Mouse (Mus musculus): ENCODE results near the gene Olfr818. TPM values are rescaled to one million over a fixed set of nuclear protein-coding genes. Genes with fewer than 3 reads are reported as not detected.
"Not testable (repeated sequence)": the region's sequence is repeated elsewhere in the genome, so short reads cannot be mapped to it uniquely, and the experiment has no call there.

Gene Olfr818
- not detected in 2 replicates for polyA plus RNA-seq (2014; fragmentation: Nextera tagmentation; extraction: Ambion mirVana)

DNA sequence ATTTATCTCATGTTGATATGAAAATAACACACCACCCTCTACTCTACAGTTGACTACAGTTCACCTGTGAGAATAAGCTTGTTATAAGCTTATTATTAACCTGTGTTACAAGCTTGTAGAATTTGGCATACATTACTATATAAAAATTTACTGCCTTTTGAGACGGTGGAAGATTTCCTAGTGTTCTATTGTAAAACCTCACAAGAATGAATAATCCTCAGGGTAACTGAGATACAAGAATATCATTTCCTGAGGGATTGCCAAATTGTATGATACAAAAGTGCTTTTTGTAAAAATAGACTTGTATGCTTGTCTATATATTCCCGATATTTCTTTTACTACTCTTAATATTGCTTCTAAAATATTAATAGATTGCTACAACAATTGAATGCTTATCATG lies at the start of gene Olfr818:
Gene Olfr818 (minus strand): TSS at position 101 of the 400 bp plus-strand sequence.
- Histone ChIP-seq H3K27ac (replicated peaks; ENCODE audit: low read depth, low read length) (no peak within 1 kb of the TSS), H3K36me3 (ENCODE audit: control insufficient read depth, insufficient read depth, low read length) (no peaks in the 10 kb centered on the region), H3K4me3 (ENCODE audit: low read depth, low read length) (no peak within 1 kb of the TSS), H3K27me3 (ENCODE audit: control insufficient read depth, insufficient read depth, low read length) (no peaks in the 10 kb centered on the region), H3K9ac (ENCODE audit: low read length) (no peak within 1 kb of the TSS), H3K4me1 (ENCODE audit: control insufficient read depth, insufficient read depth, low read length) (no peaks in the 10 kb centered on the region), H3K4me2 (ENCODE audit: low read depth, severe bottlenecking) (no peak within 1 kb of the TSS), H3K9me3 (ENCODE audit: control insufficient read depth, low read length) (no peaks in the 10 kb centered on the region)
- DNase-seq (ENCODE audit: low spot score): no peak
- ATAC-seq (ENCODE audit: insufficient number of reproducible peaks, low FRiP score, low TSS enrichment, low read depth): no peak
- 95% methylated on average over 2 of the region's 2 CpGs for WGBS

DNA sequence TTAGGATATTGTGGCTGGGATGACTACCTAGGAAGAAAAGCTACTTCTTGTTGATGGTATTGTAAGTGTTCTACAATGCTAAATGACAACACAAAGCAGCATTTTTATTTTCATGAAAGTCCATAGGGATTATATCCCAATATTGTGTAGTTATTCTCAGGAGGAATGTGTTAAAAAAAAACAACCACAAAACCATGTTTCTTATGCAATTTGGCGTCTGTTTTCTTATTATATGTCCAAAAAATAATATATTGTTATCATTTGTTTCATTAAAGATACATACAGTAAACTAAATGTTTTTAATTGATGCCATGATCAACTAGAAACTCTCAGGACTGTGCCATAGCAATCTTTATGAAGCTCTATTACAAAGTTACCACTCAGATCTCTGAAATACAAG lies 36.1 kb upstream of the Olfr818 start, which contains the start of gene Gm10310:
Gene Gm10310 (minus strand): TSS at position 101 of the 400 bp plus-strand sequence.
- WGBS: no CpG with 5 or more reads among the region's 1 CpGs
- H3K9ac ChIP-seq (ENCODE audit: low read length); DNase-seq (ENCODE audit: low spot score); H3K27ac ChIP-seq (replicated peaks; ENCODE audit: low read depth, low read length); H3K4me1 ChIP-seq (ENCODE audit: control insufficient read depth, insufficient read depth, low read length); H3K9me3 ChIP-seq (ENCODE audit: control insufficient read depth, low read length); H3K4me3 ChIP-seq (ENCODE audit: low read depth, low read length); H3K36me3 ChIP-seq (ENCODE audit: control insufficient read depth, insufficient read depth, low read length); H3K27me3 ChIP-seq (ENCODE audit: control insufficient read depth, insufficient read depth, low read length); ATAC-seq (ENCODE audit: insufficient number of reproducible peaks, low FRiP score, low TSS enrichment, low read depth); H3K4me2 ChIP-seq (ENCODE audit: low read depth, severe bottlenecking): not testable (repeated sequence)

DNA sequence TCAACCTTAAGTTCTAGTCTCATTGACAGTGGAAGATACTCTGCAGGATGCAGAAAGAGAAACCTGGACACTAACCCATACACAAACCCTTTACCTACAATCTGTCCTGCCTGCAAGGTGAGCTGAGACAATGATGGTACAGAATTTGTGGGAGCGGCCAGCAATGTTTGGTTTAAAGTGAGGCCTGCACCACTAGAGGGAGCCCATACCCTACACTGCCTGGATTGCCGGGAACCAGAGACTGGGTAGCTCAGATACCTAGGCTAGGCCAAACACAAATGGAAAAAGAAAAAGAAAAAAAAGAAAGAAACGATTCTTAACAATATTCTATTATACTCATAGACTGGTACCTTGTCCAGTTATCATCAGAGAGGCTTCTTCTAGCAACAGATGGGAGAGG lies 33.0 kb upstream of the Olfr818 start:
- H3K27me3 ChIP-seq (ENCODE audit: control insufficient read depth, insufficient read depth, low read length); H3K4me2 ChIP-seq (ENCODE audit: low read depth, severe bottlenecking); H3K36me3 ChIP-seq (ENCODE audit: control insufficient read depth, insufficient read depth, low read length); DNase-seq (ENCODE audit: low spot score); H3K9ac ChIP-seq (ENCODE audit: low read length); ATAC-seq (ENCODE audit: insufficient number of reproducible peaks, low FRiP score, low TSS enrichment, low read depth); H3K27ac ChIP-seq (replicated peaks; ENCODE audit: low read depth, low read length); H3K4me3 ChIP-seq (ENCODE audit: low read depth, low read length); H3K4me1 ChIP-seq (ENCODE audit: control insufficient read depth, insufficient read depth, low read length); H3K9me3 ChIP-seq (ENCODE audit: control insufficient read depth, low read length): not testable (repeated sequence)
- no CpG with 5 or more reads among the region's 3 CpGs for WGBS

DNA sequence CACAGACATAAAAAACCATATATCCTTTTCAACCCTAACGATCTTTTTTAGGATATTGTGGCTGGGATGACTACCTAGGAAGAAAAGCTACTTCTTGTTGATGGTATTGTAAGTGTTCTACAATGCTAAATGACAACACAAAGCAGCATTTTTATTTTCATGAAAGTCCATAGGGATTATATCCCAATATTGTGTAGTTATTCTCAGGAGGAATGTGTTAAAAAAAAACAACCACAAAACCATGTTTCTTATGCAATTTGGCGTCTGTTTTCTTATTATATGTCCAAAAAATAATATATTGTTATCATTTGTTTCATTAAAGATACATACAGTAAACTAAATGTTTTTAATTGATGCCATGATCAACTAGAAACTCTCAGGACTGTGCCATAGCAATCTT lies 27.1 kb upstream of the Olfr818 start, which contains the start of gene Olfr247:
Gene Olfr247 (minus strand): TSS at position 101 of the 400 bp plus-strand sequence.
- not testable (repeated sequence) for H3K27me3 ChIP-seq (ENCODE audit: control insufficient read depth, insufficient read depth, low read length); ATAC-seq (ENCODE audit: insufficient number of reproducible peaks, low FRiP score, low TSS enrichment, low read depth); H3K9me3 ChIP-seq (ENCODE audit: control insufficient read depth, low read length); H3K4me3 ChIP-seq (ENCODE audit: low read depth, low read length); DNase-seq (ENCODE audit: low spot score); H3K27ac ChIP-seq (replicated peaks; ENCODE audit: low read depth, low read length); H3K4me2 ChIP-seq (ENCODE audit: low read depth, severe bottlenecking); H3K4me1 ChIP-seq (ENCODE audit: control insufficient read depth, insufficient read depth, low read length); H3K36me3 ChIP-seq (ENCODE audit: control insufficient read depth, insufficient read depth, low read length); H3K9ac ChIP-seq (ENCODE audit: low read length)
- no CpG with 5 or more reads among the region's 2 CpGs for WGBS

DNA sequence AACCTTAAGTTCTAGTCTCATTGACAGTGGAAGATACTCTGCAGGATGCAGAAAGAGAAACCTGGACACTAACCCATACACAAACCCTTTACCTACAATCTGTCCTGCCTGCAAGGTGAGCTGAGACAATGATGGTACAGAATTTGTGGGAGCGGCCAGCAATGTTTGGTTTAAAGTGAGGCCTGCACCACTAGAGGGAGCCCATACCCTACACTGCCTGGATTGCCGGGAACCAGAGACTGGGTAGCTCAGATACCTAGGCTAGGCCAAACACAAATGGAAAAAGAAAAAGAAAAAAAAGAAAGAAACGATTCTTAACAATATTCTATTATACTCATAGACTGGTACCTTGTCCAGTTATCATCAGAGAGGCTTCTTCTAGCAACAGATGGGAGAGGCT lies 24.1 kb upstream of the Olfr818 start:
- not testable (repeated sequence) for H3K4me2 ChIP-seq (ENCODE audit: low read depth, severe bottlenecking); H3K27me3 ChIP-seq (ENCODE audit: control insufficient read depth, insufficient read depth, low read length); H3K4me3 ChIP-seq (ENCODE audit: low read depth, low read length); H3K9ac ChIP-seq (ENCODE audit: low read length); H3K27ac ChIP-seq (replicated peaks; ENCODE audit: low read depth, low read length); H3K36me3 ChIP-seq (ENCODE audit: control insufficient read depth, insufficient read depth, low read length); ATAC-seq (ENCODE audit: insufficient number of reproducible peaks, low FRiP score, low TSS enrichment, low read depth); DNase-seq (ENCODE audit: low spot score); H3K9me3 ChIP-seq (ENCODE audit: control insufficient read depth, low read length); H3K4me1 ChIP-seq (ENCODE audit: control insufficient read depth, insufficient read depth, low read length)
- no CpG with 5 or more reads among the region's 3 CpGs for WGBS

DNA sequence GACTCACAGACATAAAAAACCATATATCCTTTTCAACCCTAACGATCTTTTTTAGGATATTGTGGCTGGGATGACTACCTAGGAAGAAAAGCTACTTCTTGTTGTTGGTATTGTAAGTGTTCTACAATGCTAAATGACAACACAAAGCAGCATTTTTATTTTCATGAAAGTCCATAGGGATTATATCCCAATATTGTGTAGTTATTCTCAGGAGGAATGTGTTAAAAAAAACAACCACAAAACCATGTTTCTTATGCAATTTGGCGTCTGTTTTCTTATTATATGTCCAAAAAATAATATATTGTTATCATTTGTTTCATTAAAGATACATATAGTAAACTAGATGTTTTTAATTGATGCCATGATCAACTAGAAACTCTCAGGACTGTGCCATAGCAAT lies 18.3 kb upstream of the Olfr818 start, which contains the start of gene Olfr819:
Gene Olfr819 (minus strand): TSS at position 101 of the 400 bp plus-strand sequence.
- not testable (repeated sequence) for H3K9me3 ChIP-seq (ENCODE audit: control insufficient read depth, low read length); H3K27ac ChIP-seq (replicated peaks; ENCODE audit: low read depth, low read length); H3K4me3 ChIP-seq (ENCODE audit: low read depth, low read length); ATAC-seq (ENCODE audit: insufficient number of reproducible peaks, low FRiP score, low TSS enrichment, low read depth); H3K36me3 ChIP-seq (ENCODE audit: control insufficient read depth, insufficient read depth, low read length); H3K9ac ChIP-seq (ENCODE audit: low read length); H3K27me3 ChIP-seq (ENCODE audit: control insufficient read depth, insufficient read depth, low read length); H3K4me1 ChIP-seq (ENCODE audit: control insufficient read depth, insufficient read depth, low read length); H3K4me2 ChIP-seq (ENCODE audit: low read depth, severe bottlenecking); DNase-seq (ENCODE audit: low spot score)
- 75% methylated on average over 2 of the region's 2 CpGs for WGBS

DNA sequence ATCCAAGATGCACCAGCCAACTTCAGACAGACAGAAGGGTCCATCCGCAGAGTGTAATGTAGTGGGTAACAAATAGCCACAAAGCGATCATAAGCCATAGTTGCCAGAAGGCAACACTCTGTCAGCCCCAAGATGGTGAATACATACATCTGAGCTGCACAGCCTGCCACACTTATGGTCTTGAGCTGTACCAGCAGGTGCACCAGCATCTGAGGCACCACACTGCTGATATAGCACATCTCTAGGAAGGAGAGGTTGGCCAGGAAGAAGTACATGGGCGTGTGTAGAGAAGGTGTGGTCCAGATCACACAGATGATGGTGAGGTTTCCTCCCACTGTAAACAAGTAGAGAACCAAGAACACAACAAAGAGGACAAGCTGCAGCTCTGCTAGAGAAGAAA lies 17.3 kb upstream of the Olfr818 start:
- not testable (repeated sequence) for H3K36me3 ChIP-seq (ENCODE audit: control insufficient read depth, insufficient read depth, low read length); H3K9ac ChIP-seq (ENCODE audit: low read length); H3K9me3 ChIP-seq (ENCODE audit: control insufficient read depth, low read length); H3K4me1 ChIP-seq (ENCODE audit: control insufficient read depth, insufficient read depth, low read length); H3K27ac ChIP-seq (replicated peaks; ENCODE audit: low read depth, low read length); H3K27me3 ChIP-seq (ENCODE audit: control insufficient read depth, insufficient read depth, low read length); DNase-seq (ENCODE audit: low spot score); H3K4me3 ChIP-seq (ENCODE audit: low read depth, low read length); ATAC-seq (ENCODE audit: insufficient number of reproducible peaks, low FRiP score, low TSS enrichment, low read depth); H3K4me2 ChIP-seq (ENCODE audit: low read depth, severe bottlenecking)
- 100% methylated on average over 2 of the region's 3 CpGs for WGBS

DNA sequence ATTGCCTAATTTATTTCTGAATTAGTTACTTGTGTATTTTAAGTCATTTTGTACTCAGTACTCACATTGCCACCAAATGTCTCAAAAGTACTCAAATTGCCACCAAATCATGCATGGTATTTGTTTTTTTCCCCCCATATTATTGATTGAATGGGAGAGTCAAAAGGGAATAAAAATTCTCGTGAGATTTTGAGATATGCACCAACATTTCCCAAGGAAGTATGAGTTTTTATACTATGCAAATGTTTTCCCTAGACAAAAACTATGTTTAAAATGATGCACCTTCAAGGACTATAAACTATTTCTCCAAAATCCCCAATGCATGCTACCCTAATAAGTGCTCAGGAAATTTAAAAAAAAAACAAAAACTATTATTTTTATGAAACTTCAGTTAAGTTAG lies 33.4 kb downstream of the Olfr818 start, which contains the start of gene Olfr816:
Gene Olfr816 (minus strand): TSS at position 101 of the 400 bp plus-strand sequence.
- no peaks in the 10 kb centered on the region for H3K27me3 ChIP-seq (ENCODE audit: control insufficient read depth, insufficient read depth, low read length)
- WGBS: 73% methylated on average over 1 of the region's 1 CpGs
- no peak within 1 kb of the TSS for H3K9ac ChIP-seq (ENCODE audit: low read length)
- no peak within 1 kb of the TSS for H3K27ac ChIP-seq (replicated peaks; ENCODE audit: low read depth, low read length)
- H3K36me3 ChIP-seq (ENCODE audit: control insufficient read depth, insufficient read depth, low read length): no peaks in the 10 kb centered on the region
- H3K4me3 ChIP-seq (ENCODE audit: low read depth, low read length): no peak within 1 kb of the TSS
- H3K4me1 ChIP-seq (ENCODE audit: control insufficient read depth, insufficient read depth, low read length): no peaks in the 10 kb centered on the region
- ATAC-seq (ENCODE audit: insufficient number of reproducible peaks, low FRiP score, low TSS enrichment, low read depth) (no peak), DNase-seq (ENCODE audit: low spot score) (no peak)
- H3K4me2 ChIP-seq (ENCODE audit: low read depth, severe bottlenecking): no peak within 1 kb of the TSS
- H3K9me3 ChIP-seq (ENCODE audit: control insufficient read depth, low read length): no peaks in the 10 kb centered on the region

DNA sequence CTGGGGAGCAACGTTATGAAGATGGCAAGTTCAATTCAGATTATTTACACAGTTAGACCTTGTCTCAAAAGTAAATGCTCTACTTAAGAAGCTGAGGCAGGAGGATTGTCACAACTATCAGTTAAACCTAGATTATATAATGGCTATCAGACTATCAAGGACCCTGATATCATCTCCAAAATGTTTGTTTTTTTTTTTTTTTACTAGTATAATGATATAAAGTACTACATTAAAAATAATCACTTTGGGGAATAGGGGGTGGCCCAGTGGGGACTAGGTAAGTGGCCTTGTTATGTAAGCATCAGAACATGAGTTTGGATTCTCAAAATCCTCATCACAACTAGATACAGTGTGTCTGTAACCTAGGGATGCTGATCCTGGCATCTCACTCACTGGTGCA lies 43.1 kb downstream of the Olfr818 start, which contains the start of gene Olfr815:
Gene Olfr815 (minus strand): TSS at position 101 of the 400 bp plus-strand sequence.
- H3K4me1 ChIP-seq (ENCODE audit: control insufficient read depth, insufficient read depth, low read length); H3K27me3 ChIP-seq (ENCODE audit: control insufficient read depth, insufficient read depth, low read length); H3K36me3 ChIP-seq (ENCODE audit: control insufficient read depth, insufficient read depth, low read length); H3K4me3 ChIP-seq (ENCODE audit: low read depth, low read length); H3K9ac ChIP-seq (ENCODE audit: low read length); H3K9me3 ChIP-seq (ENCODE audit: control insufficient read depth, low read length); ATAC-seq (ENCODE audit: insufficient number of reproducible peaks, low FRiP score, low TSS enrichment, low read depth); DNase-seq (ENCODE audit: low spot score); H3K27ac ChIP-seq (replicated peaks; ENCODE audit: low read depth, low read length); H3K4me2 ChIP-seq (ENCODE audit: low read depth, severe bottlenecking): not testable (repeated sequence)
- no CpG with 5 or more reads among the region's 1 CpGs for WGBS

Data from limb, embryonic 11.5 days (tissue).